Mouse (Mus musculus) left cerebral cortex, postnatal 10 days (tissue): ENCODE results near the gene Cd248. TPM values are rescaled to one million over a fixed set of nuclear protein-coding genes. Genes with fewer than 3 reads are reported as not detected.

Experiments
- DNase-seq, 2 experiments: peaks; one replicate each; pipeline ENCODE4 v3.0.0; 2021 to 2022; ENCODE audit warnings: low spot score in 2 of 2, mixed read lengths in 1 of 2; ENCODE audit errors: extremely low spot score in 1 of 2
- intact Hi-C: fragments of 180-260 bp; cut with DNase I; formaldehyde crosslinking; loops from one replicate; pipeline ENCODE4 v1.15.1; 2025
- total RNA-seq, 2 experiments: library from RNA; stranded (reverse); gene quantifications; 2 replicates each; pipeline ENCODE4 v1.2.3; 2021

Gene Cd248
- total RNA-seq = 10 to 100 TPM in 1 of 2 experiments, 1 to 10 TPM in 1; 9.5 to 12.2 TPM

DNA sequence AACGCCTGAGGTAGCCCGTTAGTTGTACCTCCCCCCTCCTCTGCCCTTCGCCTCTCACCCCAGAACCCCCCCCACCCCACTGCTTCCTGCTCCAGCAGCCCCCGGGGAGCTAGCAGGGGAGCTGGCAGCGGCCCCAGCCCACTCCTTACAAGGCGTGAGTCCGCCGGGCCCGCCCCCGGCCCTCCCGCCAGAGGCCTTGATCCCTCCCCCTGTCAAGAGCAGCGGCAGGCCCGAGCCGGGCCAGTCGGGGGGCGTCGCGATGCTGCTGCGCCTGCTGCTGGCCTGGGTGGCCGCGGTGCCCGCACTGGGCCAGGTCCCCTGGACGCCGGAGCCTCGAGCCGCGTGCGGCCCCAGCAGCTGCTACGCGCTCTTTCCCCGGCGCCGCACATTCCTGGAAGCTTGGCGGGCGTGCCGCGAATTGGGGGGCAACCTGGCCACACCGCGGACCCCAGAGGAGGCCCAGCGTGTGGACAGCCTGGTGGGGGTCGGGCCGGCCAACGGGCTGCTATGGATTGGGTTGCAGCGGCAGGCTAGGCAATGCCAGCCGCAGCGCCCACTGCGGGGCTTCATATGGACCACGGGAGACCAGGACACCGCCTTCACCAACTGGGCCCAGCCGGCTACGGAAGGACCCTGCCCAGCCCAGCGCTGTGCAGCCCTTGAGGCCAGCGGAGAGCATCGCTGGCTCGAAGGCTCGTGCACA lies at the start of gene Cd248:
Cd248 (plus strand) TSS at position 212 of the 703 bp plus-strand sequence.
- intact Hi-C loops = no loop called here
- peak in 1 of 2 experiments; percentile 90 for DNase-seq

DNA sequence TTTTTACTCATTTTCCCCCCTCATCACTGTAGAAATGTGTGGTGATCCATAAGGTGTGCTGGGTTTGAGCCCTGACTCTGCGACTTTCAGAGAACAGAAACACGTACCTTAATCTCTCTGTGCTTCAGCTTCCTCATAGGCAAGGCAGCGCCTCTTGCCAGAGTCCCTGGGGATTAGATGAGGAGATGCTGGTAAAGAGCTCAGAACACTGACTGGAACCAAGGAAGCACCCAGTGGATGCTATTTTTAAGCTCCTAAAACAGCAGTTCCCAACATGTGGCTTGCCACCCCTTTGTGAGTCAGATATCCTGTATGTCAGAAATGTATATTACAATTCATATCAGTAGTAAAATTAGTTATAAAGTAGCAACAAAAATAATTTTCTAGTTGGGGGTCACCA lies 49.7 kb upstream of the Cd248 start:
- intact Hi-C loops = no loop called here
- DNase-seq = no peak

DNA sequence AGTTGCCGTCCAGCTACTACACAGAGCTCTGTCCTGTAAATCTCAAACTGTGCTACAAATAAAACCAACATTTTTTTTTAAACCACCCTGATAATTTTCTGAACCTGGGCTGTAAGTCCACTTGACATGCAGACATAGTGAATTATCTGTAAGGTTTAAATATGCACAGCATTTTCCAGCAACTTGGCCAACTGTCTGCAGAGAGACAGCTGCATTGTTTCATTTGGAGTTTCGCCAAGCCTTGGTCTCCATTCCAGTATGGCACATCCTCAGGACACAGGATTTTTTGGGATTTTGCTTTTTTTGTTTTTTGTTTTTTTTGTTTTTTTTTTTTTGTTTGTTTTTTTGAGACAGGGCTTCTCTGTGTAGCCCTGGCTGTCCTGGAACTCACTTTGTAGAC lies 46.5 kb upstream of the Cd248 start:
- intact Hi-C loops = no loop called here
- no peak for DNase-seq

DNA sequence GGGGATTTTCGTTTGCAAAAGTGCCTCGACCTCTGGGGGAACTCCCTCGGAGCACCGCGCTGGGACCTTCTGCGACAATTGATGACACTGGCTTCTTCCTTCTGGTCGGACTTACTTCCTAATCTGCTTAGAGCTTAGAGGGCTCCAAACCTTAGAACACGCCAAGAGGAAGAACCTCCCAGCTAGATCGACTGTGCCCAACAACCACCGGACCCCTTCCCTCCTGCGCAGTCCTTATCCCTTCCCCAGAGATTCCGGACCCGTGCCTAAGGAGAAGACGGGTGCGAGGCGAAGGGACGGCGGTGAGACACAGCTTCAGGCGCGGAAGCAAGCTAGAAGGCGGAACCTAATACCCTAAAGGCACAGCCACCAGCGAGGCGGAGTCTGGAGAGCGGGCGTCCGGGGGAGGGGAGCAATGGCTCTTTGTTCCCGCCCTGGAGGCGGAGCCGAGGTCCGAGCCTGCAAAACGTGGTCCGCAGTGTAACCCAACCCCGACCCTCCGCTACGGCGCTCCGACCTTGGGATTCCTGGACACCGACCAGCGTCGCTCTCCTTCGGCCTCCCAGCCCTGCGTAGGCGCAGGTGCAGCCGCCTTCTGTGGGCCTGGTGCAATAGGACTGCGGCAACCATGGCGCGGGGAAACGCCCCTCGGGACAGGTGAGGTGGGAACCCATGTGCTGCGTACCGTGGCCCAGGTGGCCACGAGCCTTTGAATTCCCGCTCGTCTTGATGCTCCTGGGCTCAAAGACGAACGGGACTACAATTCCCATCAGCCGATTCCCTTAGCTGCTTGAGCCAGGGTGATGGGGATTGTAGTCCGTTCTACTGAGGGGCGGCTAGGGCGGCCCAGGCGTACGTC lies 44.0 kb upstream of the Cd248 start, which contains the start of gene Slc29a2:
Slc29a2 (plus strand) TSS at position 240 of the 859 bp plus-strand sequence.
- DNase-seq = peak; percentile 85 to 95
- intact Hi-C loops = no loop called here

DNA sequence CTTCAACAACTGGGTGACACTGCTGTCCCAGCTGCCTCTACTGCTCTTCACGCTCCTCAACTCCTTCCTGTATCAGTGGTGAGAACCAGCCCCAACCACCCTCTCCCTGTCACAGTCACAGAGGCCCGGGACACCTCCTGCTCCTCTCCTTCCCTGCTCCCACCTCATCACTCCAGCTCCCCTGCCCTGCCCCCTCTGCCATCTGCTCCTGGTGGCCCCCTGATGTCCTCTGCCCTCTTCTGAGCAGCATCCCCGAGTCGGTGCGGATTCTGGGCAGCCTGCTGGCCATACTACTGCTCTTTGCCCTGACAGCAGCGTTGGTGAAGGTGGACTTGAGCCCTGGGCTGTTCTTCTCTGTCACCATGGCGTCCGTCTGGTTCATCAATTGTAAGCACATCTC lies 41.8 kb upstream of the Cd248 start:
- intact Hi-C loops = no loop called here
- DNase-seq = peak in 1 of 2 experiments; percentile 30

DNA sequence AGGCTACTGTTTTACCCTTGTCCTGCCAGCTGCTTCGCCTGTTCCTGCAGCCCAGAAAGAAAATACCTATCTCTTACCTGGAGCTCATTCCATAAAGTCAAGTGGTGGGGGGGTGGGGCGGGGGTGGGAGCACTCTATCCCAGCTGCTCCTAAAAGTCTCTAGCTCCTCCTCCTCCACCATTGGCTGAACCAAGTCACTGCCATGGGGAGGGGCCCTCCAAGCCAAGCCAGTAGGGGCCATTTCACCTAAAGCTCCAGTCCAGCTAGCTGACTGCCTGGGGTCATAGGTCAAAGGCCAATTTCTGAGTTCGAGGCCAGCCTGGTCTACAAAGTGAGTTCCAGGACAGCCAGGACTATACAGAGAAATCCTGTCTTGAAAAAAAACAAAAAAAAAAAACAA lies 35.2 kb upstream of the Cd248 start:
- peak in 1 of 2 experiments; percentile 28 for DNase-seq
- intact Hi-C loops = no loop called here

DNA sequence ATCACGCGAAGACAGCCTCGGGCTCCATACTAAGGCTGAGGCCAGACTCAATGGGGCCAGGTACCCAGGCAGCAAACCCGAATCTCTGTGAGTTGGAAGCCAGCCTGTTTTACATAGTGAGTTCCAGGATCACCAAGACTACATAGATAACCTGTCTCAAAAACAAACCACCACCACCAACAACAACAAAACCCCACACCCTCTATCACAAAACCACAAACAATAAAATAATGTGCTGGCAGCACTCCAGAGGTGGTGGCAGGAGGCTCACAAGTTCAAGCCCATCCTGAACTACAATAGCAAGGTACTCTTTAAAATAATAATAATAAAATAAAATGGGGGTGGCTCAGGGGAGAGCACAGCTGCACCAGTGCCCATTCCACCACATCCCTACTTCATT lies 31.3 kb upstream of the Cd248 start:
- DNase-seq = no peak
- intact Hi-C loops = no loop called here

DNA sequence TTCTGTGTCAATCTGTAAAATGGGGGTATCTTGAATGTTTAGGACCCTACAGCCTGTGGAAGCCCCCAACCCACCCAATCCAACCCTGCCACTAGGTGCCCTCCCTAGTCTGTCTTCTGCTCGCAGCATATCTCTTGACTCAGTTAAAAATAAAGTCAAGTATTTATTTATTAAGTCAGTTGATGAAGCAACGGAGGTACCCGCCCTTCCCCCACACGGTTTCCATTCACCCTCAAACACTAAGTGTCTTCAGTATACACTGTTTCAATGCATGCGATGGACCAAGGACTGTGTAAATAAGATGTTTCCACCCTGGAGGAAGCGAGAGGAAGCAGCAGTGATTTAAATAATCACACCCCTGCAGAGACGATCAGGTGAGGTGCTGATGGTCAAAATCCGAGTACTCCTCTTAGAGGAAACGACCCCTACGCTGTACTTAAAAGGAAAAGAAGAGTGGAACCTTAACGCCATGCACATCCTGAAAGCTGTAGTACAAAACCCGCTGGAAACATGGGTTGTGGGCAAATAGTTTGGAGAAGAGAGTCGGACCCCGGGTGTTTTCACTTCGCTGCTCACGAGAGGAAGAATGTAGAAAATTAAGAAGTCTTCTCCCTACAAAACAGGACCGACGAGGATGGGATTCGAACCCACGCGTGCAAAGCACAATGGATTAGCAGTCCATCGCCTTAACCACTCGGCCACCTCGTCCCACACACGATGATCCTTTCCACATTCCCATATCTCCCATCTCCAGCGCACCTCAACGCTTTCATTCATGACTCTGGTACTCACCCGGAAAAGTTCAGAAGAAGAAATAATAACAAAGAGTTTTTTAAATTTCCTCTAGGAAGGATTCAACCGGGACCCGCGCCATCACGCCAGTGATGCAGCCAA lies 30.0 kb upstream of the Cd248 start:
- intact Hi-C loops = no loop called here
- DNase-seq = peak; percentile 77 to 82

DNA sequence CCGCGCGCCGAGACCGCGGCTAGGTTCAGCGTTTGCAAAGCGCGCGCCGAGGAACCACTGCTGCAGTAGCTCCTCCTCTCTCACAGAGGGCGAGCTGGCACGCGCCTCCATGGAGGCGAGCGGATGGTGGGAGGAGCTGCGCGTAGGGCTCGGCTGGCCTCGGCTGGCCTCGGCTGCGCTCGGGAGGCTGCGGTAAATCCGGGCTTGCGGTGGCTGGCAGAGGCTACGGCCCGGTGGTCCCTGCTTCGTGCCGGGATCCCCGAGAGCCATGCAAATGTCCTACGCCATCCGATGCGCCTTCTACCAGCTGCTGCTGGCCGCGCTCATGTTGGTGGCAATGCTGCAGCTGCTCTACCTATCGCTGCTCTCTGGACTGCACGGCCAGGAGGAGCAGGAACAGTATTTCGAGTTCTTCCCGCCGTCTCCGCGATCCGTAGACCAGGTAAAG lies 29.1 kb upstream of the Cd248 start, which contains the start of the genes B4gat1 and AC124502.3:
B4gat1 (plus strand) TSS at position 118 of the 448 bp plus-strand sequence.
AC124502.3 (plus strand) TSS at position 183 of the 448 bp plus-strand sequence.
- DNase-seq = peak; percentile 89 to 95
- intact Hi-C loops = no loop called here

DNA sequence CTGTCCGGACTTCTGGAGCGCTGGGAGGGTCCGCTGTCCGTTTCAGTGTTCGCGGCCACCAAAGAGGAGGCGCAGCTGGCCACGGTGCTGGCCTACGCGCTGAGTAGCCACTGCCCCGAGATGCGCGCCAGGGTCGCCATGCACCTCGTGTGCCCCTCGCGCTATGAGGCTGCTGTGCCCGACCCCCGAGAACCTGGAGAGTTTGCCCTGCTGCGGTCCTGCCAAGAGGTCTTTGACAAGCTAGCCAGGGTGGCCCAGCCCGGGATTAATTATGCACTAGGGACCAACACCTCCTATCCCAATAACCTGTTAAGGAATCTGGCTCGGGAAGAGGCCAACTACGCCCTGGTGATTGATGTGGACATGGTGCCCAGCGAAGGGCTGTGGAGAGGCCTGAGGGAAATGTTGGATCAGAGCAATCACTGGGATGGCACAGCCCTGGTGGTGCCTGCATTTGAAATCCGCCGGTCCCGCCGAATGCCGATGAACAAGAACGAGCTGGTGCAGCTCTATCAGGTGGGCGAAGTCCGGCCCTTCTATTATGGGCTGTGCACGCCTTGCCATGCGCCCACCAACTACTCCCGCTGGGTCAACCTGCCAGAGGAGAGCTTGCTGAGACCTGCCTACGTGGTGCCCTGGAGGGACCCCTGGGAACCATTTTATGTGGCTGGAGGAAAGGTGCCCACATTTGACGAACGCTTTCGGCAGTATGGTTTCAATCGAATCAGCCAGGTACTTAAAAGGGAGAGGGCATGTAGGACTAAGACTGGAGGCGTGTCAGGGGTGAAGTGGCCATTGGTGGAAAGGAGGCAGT lies 28.4 kb upstream of the Cd248 start:
- peak in 1 of 2 experiments; percentile 50 for DNase-seq
- intact Hi-C loops = no loop called here

DNA sequence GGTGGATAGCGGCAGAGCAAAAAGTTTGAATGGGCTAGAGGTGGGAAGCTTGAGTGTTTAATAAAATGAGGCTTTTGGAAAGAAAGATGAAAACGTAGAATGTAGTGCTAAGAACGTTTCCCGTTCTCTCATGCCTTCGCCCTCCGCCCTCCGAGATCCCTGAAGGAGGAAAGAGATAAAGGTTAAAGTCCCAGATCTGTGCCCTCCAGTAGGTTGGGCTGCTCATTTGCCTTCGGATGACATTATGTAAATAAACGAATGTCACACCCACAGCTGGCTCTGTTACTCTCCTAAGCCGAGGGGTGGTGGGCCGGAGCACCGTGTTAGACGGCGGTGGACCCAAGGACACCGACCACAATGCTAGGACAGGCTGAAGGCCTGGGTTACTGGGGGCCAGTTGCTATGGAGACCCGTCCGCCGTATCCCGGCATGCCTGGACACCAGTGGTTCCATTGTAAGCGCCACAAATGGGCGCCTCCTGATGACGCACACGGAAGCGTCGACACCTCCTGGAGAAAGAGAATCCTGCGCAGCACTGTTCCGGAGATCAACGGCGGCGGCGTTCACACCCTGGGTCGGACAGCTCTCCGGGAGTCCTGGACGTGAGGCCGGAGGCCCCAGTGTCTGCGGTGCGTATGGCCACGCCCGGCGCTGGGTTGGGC lies 26.9 kb upstream of the Cd248 start, which contains the start of gene Brms1:
Brms1 (plus strand) TSS at position 493 of the 662 bp plus-strand sequence.
- intact Hi-C loops = no loop called here
- peak; percentile 91 to 95 for DNase-seq

DNA sequence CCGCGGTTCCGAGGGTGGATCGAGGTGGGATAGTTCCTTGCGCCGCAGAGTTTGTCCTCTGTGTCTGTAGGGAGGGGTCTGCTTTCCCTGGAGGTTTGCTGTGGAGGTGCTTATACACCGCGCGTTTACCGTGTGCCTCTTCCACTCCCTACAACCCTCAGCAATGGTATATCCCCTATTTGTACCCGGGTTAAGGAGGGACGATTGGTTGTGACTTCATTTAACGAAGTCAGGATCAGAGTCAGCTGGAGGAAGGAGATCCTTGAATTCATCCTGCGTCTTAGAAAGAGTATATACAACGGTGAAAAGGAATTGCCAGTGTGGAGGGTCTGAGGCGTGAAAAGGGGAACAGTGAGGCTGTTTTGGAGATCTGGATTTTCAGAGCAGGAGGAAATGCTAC lies 26.3 kb upstream of the Cd248 start:
- intact Hi-C loops = no loop called here
- DNase-seq = no peak

DNA sequence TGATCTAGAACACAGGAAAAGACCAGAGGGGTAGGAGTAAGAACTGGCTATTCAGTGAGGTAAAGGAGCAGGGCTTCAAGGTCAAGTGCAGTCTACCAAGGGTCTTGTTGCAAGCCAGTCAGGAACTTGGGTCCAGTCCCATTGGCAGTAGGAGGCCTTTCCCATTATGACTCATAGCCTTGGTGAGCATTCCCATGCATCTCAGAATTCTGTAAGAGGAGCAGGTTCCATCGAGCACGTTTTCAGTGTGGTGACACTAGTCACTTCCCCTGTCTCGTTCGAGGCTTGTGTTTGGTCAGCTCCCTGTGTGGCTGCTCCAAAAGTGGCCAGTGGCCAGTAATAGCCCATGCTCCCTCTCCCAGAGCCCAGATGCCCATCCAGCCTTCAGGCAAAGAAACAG lies 22.3 kb upstream of the Cd248 start:
- DNase-seq = no peak
- intact Hi-C loops = no loop called here

DNA sequence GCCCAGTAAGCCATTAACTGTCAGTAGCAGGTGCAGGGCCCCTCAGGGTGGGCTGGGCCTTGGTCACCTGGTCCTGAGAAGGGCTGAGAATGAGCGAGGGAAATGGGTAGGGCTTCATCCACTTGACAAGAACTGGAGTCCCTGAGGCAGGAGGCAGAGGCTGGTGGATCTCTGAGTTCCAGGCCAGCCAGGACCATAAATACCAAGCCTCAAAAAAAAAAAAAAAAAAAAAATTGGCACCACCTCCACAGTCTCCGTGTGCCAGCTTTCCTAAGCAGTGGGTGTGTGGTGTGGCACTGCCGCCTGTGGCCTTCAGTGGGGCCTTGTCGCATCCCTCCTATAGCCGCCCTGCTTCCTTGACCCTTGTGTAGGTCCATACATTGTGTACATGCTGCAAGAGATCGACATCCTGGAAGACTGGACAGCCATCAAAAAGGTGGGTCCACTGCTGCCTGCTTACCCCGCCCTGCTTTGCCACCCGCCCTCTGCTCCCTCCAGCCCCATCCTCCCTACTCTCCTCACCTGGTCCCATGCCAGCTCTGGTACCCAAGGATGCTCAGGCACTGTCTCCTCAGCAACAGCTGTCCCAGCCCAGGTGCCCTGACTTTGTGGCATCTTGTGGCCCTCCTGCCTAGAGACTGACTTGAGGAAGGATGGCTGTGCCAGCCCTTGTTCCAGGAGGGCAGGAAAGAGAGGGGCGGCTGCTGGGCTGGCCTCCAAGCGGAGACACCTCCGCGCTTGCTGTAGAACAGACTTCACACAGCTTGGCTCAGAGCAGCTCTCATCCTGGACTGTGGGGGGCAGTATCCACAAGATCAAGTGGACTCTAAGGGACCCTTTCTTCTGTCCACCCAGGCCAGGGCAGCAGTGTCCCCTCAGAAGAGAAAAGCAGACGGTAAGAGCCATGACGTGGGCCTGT lies 19.5 kb upstream of the Cd248 start:
- DNase-seq = peak in 1 of 2 experiments; percentile 68
- intact Hi-C loops = no loop called here

DNA sequence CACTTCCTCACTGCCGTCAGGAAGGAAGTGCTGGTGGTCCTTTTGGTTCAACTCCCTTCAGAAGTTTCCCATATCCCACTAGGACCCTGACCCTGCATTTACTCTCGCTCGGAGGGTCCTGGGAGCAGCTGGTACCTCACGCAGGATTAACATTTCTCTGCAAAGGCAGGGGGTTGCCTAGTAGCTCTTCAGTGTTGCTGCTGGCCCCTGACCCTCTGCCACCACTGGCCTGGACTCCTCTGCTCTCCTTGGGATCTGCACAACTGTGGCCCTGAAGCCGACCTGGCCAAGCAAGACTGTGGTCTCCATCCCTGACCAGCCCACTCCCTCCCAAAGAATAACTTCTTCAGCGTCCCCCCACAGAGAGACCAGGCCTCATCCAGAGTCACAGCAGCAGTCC lies 18.6 kb upstream of the Cd248 start:
- DNase-seq = no peak
- intact Hi-C loops = no loop called here
